Mouse (Mus musculus) kidney, postnatal 14 days (tissue): ENCODE data around the gene Cables2.
A peak's percentile ranks its signal among the peaks of the same experiment; 100 is the strongest.

Experiments
- DNase-seq: peaks from one replicate; pipeline ENCODE4 v3.0.0; 2022; ENCODE audit warnings: mixed read lengths

Gene Cables2

DNA sequence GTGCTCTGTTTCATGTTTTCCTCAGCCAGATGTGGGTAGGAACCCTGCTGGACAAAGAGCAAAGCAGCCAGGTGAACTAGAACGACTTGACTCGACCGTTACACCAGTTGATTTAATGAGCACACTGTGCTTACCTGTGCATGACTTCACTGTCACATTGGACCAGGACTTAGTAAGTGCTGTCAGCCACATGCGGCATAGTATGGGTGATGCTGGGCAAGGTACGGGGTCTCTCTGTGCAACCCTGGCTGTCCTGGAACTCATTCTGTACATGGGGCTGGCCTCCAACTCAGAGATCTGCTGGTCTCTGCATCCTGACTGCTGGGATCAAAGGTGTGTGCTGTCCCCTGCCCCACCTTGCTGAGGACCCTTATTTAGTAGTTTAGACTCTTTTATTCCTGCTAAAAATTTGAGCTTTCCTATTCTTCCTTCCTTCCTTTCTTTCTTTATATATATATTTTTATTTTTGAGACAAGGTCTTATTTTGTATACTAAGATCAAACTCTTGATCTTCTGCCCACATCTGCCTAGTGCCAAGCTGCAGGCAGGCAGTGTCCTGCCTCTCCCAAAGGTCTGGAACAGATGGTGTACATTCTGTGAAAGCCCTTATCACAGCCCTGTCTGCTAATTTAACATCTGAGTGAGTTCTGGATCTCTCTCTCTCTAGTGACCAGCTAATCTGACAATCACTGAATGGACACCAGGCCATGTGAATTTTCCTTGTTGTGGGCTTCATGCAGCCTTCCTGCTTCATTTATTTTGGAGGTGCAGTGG, 18.7 kb downstream of the Cables2 start:
- no peak for DNase-seq

DNA sequence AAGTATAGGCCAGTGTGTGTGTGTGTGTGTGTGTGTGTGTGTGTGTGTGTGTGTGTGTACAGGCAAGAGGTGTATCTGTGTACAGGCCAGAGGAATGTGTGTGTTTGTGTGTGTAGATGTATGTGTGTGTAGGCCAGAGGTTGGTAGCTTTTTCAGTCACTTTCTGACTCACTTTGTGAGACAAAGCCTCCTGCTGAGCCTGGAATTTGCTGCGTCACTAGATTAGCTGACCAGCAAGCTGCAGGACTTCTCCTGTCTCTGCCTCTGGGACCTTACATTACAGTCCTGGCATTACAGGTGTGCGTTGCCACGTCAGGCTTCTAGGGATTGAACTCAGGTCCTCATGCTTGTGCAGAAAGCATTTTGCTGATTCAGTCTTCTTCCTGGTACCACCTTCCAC, 21.5 kb downstream of the Cables2 start:
- no peak for DNase-seq

DNA sequence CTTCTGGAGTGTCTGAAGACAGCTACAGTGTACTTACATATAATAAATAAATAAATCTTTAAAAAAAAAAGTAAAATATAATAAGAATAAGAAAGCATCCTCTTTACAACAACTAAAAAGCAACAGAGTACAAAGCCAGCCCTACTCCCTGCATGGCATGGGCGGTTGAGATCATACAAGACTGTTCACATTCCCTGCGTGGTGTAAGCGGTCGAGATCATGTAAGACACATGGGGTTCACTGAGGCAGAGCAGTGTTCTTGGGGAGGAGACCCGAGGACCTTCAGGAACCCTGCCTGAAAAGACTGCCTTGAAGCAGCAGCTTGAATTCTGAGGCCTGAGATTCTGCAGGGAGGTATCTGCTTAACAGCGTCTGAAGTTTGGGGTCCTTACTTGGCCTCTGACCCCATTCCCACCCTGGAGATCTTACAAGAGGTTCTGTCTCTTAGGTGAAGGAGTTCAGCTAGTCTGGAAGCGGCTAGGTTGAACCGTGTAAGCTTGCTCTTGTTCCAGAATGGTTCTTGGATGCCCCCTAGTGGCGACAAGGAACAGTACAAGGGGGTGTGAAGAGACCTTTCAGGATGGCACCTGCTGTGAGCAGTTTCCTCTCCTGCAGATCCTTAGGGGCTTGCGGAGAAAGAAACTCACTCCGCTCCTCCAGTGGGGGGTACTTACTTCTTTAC, 22.2 kb downstream of the Cables2 start:
- peak; percentile 89 for DNase-seq

DNA sequence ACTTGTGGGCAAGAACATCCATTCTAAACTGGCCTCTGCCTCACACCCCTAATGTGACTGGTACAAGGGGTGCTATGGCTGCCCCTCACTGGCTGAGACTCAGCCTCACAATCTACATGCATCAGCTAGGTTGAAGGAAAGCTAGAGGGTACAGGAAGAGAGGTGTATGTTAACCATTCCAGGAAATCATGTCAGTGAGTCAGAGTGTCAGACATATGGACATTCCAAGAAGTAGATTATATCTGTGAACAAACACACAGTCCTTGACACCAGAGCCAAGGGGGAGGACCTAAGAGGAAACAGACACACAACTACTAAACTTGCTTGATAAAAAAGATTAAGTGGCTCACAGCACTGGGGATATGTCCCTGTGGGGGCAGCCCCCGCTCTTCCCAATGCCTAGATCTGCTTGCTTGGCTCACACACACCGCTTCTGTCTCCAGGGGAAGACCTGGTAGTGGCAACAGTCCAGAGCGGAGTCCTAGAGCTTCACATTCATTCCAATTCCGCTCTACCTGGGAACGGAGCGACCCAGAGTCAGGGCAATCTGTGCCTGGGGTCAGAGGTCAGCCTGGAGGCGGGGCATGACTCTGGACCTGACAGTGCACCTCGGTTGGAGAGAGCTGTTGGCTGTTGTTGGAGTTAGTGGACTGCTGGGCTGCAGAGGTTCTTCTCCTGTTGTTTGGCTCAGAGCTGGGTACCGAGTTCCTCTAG, 24.2 kb downstream of the Cables2 start:
- no peak for DNase-seq

DNA sequence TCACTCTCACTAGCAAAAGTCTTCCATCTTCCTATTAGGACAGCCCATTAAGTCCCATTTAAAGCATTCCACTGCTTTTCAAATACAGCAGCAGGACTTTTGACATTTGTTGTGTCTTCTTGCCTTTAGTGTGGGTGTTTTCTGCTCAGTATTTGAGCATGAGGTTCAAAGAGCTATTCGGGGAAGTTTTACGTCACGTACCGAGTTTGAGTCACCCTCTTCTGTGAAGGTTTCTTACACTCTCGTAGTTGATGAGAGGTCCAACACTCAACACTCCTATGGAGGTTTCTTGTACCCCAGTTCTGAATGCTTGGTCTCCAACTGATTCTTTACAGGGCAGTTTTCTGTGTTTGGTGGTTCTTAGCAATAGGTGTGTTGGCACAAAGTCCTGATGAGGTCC, 25.4 kb downstream of the Cables2 start:
- no peak for DNase-seq

DNA sequence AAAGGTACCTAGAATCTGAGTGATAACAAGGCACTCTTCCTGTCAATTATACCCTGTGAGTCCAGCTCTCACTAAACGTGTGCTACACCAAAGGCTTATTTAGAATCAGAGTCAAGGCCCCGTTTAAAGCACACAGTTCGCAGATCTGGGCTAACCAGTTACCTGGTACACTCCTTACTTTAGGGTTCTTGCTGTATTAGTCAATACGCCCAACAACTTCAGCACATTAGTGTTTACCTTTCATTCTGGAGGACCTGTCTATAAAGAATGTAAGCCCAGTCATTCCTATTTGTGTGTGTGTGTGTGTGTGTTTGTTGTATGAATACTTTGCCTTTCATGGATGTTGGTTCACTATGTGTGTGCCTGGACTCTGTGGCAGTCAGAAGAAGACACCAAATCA, 30.2 kb downstream of the Cables2 start:
- no peak for DNase-seq

DNA sequence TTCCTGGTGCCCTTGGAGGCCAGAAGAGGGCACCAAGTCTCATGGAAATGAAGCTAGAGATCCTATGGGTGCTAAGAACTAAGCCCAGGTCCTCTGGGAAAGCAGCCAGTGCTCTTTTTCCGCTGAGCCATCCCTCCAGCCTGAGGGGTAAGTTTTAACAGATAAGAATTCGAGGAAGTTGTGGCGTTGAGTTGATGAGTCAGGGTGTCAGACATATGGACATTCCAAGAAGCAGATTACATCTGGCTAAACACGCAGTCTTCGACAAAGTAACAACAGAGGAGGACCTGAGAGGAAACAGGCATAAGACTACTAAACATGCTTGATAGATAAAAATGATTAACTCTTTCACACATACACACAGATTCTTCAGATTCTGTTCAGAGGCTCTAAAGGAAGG, 34.7 kb downstream of the Cables2 start:
- DNase-seq = no peak

DNA sequence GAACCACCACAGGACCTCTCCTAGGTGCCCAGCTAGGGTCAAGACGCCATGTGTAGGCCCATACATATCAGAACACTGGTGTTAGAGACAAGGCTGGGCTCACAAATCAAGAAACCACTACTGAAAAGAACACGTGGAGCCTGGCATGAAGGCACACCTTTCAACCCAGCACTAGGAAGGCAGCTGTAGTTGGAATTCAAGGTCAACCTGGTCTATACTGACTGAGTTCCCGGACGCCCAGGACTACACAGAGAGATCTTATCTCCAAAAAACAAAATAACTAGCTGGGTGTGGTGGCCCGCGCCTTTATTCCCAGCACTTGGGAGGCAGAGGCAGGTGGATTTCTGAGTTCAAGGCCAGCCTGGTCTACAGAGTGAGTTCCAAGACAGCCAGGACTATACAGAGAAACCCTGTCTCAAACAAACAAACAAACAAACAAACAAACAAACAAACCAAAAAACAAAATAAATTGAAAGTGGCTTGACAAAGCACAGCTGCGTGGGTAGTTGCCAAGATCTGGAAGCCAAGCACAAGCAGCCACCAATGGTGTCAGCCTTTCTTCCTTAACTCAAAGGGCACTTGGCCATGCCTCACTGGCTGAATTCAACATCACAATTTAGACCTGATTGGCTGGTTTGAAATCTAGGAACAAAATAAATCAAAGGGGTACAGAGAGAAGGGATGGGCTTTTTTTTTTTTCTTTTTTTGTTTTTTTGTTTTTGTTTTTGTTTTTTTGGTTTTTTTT, 35.5 kb downstream of the Cables2 start:
- DNase-seq = no peak

DNA sequence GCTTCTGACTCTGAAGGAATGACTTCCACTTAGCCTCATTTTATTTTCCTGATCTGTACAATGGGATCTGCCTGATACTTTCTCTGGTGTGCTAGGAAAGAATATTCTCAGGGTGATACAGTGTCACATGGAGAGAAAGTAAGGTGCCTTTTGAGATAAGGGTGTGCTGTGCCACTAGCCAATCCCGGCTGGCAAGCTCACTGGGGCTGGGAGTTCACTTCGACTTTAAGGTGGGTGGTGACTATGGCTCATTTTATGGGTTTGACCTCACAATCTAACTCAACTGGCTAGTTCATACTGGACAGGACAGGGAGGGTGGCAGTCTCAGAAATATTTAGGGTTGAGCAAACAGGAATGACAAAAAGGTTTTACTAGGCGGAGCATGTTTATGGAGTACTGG, 36.4 kb downstream of the Cables2 start:
- DNase-seq = no peak

DNA sequence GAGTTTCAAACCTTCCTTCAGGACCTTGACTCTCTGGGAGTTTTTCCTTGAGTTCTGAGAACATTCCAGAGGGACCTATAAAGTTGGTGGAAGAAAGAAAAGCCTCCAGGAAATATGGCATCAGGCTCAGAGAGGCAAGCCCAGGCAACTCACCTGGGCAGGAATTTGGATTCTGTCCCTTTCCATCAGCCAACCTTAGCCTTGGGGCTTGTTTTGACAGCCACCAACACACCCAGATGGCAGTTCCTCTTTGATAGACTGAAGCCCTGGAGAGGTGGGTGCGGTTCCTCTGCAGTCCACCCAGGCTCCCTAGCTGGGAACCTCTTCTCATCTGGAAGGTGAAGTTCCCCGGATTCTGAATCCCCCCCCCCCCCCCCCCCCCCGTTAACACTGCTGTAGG, 36.8 kb downstream of the Cables2 start:
- no peak for DNase-seq

DNA sequence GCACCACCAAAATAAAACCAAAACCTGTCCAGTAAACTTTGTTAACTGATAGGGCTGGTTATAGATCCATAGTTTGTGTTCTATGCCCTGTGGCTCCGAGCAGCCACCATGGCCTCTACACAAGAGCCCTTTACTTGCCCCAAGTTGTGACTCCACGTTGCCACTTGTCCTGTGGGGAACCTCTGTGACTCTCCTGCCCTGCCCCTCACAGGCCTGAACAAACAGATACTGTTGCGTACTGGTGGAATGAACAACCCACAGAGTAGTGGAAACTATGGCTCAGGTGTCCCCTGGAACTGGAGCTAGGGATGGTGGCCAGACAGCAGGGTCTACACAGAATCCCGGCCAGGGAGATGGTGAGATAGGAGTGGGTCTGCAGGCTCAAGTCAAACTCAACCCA, 37.5 kb downstream of the Cables2 start:
- DNase-seq = no peak

DNA sequence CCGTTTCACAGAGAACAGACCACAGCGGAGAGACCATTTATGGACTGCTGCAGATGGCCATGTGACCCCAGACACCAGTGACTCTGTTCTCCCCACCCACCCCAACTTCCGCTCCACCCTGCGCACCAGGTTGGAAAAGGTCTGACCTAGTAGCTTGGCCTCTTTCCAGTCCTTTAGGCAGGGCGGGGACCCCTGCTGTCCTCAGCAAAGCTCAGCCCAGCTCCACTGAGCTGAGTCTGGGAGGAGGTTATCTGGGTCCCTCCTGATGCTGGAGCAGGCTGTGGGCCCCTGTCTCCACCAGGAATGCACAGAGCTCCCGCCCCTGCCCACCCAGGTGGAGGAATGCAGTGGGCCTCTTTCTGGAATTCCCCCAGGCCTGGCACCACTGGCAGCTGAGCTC, 38.3 kb downstream of the Cables2 start:
- peak; percentile 60 for DNase-seq

DNA sequence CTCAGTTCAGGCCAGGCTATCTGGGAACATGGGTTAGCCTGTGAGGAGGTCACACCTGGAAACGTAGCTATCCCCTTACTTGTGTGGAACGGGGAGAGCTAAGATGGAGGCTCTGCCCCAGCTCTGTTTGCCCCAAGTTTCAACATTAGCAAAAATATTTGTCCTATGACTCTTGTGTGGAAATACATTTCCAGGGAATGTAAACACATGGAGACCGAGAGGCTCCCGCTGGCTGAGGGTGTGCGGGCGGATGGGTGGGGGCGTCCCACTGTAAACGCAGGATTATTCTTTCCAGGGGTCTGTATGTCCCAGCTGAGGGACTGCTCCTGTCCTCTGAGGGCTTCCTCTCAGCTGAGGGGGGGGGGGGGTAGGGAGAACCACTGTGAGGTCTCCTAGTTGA, 38.9 kb downstream of the Cables2 start:
- no peak for DNase-seq

DNA sequence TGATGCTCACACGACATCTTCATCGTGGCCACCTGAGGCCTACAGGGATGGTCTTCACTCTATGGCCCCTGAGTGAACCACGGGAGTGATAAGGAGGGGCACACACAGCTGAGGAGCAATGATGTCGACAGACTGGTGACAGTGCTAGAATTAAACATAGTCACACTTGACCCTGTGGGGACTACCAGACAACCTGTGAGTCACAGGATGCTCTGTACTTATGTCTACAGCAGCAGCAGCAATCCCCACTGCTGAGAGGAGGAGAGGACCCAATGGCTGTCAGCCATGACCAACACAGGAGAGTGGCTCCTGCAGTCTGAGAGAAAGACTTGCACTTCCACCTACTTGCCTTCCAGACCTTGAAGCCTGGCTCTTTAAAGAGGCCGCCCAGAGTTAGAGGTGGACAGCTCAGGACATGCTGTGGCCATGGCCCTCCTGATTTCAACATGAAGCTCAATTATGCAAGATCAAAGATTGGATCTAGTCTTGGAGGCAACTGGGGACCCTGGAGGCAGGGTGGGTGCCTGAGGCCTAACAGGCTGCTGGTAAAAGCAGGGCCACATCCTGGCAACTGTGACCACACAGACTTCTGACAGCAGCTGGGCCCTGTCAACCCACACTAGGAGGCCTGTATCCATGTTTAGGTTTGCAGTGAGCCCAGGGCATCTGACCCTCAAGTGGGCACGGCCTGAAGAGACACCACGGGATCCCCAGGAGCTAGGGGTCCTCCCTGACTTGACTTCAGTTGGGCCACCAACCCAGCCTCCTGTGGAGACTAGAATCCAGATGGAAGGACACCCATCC, 40.0 kb downstream of the Cables2 start:
- DNase-seq = no peak

DNA sequence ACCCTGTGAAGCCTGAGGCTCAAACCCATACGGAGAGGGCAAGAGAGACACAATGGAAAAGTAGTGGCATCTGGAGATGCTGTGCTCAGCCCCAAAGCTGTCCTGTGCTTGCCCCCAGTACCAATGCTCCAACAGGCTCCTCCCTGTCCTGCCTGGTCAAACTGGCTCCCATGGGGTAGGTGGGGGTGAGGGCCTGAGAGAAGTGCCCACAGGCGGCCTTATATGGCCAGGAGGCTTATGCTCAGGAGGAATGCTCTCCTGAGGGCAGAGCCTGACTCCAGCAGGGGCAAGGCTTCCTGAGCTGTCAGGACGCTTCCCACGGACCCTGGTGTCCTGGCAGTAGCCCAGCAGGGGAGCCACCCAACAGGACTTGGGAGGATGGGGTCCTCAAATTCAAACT, 42.8 kb downstream of the Cables2 start:
- DNase-seq = no peak

DNA sequence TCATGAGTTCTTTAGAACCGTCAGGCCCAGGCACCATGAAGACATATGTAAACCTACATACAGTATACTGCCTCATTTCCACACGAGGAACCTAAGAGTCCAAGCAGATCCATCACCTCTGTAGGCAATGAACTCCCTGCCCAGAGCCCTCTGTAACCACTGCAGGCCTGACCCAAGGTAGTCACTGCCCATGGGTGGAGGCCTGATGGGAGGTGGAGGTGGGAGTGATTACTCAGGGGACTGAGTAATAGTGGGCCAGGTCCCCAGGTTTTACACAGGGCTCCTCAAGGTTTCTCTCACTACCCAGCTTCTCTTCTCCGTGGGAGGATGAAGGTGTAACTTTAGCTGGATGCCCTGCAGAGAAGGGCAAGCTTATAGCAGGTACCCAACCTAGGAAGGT, 44.2 kb downstream of the Cables2 start:
- DNase-seq = no peak

DNA sequence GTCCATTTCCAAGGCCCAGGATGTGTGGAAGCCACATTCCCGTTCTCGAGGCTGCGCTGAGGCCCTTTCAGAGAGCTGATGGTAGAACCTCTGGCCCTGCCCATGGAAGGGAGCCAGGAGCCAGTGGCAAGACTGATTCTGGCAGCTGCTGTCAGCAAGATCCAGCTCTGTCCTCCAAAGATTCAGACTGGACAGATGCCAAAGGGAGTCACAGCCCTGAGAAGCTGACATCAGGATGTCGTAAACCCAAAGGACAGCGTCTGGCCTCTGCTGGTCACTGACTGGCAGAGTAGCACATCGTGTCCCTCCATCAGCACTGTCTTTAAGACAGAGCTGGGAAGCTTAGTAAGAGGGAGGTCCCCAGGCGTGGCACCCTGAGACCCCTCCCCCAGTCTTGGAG, 44.7 kb downstream of the Cables2 start:
- peak; percentile 82 for DNase-seq

DNA sequence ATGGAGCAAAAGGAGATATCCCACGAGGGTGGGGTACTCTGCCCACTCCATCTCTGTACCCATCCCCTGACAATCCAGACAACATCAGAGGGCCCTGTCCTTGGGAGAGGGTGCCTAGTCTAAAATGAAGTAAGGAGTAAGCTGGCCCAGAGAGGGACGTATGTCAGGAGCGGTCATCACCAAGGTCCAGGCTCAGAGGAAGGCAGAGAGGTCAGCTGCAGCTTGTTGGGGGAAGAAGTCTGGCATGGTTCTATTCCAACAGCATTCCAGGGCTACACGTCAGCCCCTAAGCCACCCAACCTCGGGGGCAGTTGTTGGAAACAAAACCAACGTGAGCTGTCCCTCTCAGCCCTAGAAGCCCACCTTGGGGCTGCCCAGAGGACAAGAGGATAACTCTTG, 45.2 kb downstream of the Cables2 start:
- no peak for DNase-seq

DNA sequence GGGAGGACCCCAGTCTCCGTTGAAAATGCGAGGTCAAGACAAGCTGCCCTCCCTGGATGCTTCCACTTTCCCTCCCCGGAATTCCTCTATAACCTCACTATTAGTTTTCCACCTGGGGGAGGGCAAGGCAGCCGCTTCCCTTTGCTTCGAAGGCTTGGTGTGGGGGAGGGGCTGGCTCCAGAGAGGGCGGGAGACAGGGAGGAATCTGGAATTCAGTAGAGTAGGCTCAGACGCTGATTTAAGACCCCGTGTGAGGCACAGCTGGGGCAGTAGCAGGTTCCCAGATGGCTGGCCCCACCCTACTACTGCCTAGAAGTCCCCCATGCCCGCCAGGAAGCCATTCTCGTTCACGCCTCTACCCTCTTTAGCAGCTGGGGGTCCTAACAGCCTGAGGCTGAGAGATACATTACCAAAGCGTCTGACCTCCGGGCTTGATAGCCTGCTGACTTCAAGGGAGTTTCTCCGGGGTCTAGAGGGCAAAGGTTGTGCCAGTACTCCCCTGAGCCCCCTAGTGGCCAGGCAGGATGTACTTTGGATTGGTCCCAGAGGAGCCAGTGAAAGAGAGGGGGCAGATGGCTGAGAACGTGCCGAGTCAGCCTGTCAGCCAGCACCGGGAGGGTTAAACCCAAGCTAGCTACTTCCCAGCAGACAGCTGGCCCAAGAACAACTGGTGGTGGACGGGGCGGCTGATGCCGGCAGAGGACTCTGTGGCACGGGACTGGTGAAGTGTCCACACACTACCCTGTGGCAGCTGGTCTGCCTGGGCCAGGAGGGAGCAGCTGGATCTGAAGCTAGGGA, 45.8 kb downstream of the Cables2 start:
- peak; percentile 81 for DNase-seq

DNA sequence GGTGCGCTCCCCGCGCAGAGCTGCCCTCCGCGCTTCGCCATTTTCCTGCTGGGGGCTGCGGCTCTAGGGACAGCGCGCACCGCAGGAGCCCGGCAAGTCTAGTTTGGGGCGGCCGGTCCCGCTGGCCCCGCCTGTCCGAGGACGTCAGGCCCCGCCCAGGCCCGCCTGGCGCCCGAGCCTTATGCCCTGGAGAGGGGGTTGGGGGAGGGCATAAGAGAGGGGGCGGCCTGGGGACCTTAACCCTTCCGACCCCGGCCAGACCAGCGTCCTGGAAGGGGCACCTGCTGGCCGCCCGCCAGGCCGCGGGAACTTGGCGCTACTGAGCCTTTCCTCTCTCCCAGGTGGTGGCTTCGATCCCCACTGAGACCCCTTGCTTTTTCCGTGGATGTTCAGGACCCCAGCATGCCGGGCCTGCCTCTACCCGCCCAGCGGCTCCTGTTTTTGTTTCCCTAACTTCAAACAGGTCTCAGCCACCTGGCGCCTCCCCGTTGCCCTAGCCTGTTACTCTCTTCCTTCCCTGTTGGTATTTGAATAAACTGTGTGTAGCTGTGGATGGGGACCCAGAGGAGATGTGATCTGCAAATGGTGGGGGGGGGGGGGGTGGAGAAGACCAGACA, 47.4 kb downstream of the Cables2 start, which contains the start of gene Lama5:
Lama5 (minus strand) TSS at position 98 of the 617 bp plus-strand sequence.
- DNase-seq = peak; percentile 90
